Mouse (Mus musculus) ES-Bruce4 (cell line): ENCODE measurements at regions not wholly inside any gene's neighbourhood (a gene's known extent, or its start where the extent isn't known, plus 50 kb on each side); places are given as distances from the start of the nearest gene placed in this dataset.

ENCODE experiments used
- H3K27ac ChIP-seq: 2 replicates; pipeline ENCODE4 v1.5.1; 2012; ENCODE audit warnings: low read length, inconsistent platforms; ENCODE audit not compliant: insufficient read depth
- H3K27me3 ChIP-seq: 2 replicates; pipeline ENCODE4 v1.6.1; 2012; ENCODE audit warnings: mild to moderate bottlenecking, low read length, inconsistent platforms; ENCODE audit not compliant: control insufficient read depth, poor library complexity, insufficient read depth, severe bottlenecking
- H3K36me3 ChIP-seq: 2 replicates; pipeline ENCODE4 v1.6.1; 2012; ENCODE audit warnings: inconsistent platforms, mild to moderate bottlenecking, low read length, moderate library complexity; ENCODE audit not compliant: control insufficient read depth, poor library complexity, insufficient read depth, severe bottlenecking
- H3K4me1 ChIP-seq: one replicate; pipeline ENCODE4 v1.8.1; 2011; ENCODE audit warnings: low read length; ENCODE audit not compliant: control insufficient read depth, insufficient read depth
- H3K4me3 ChIP-seq: 2 replicates; pipeline ENCODE4 v1.5.1; 2011; ENCODE audit warnings: low read depth, mild to moderate bottlenecking, low read length
- H3K9ac ChIP-seq: 2 replicates; pipeline ENCODE4 v1.6.1; 2012; ENCODE audit warnings: low read depth, mild to moderate bottlenecking, inconsistent platforms; ENCODE audit not compliant: poor library complexity, severe bottlenecking
- H3K9me3 ChIP-seq: replicated peaks from 2 replicates; pipeline ENCODE4 v1.6.1; 2012; ENCODE audit warnings: mild to moderate bottlenecking, low read length, inconsistent platforms; ENCODE audit not compliant: control insufficient read depth, poor library complexity, insufficient read depth, severe bottlenecking
- CTCF ChIP-seq: IDR thresholded peaks from one replicate; pipeline ENCODE4 v1.8.1; 2011; ENCODE audit warnings: low read depth, low read length
- EP300 ChIP-seq: IDR thresholded peaks from 2 replicates; pipeline ENCODE4 v1.6.1; 2011; ENCODE audit warnings: low read depth, low read length; ENCODE audit not compliant: insufficient read depth
- POLR2A ChIP-seq: IDR thresholded peaks from one replicate; pipeline ENCODE4 v1.8.1; 2011; ENCODE audit warnings: low read length; ENCODE audit not compliant: insufficient read depth

GRCm38 (mm10) chr1:120925271-120925670 is 323.1 kb downstream of the En1 start:
- Histone ChIP-seq H3K27me3 (no peaks in the 10 kb centered on the region), H3K36me3 (no peaks in the 10 kb centered on the region), H3K4me1 (no peaks in the 10 kb centered on the region), H3K9ac (no peak overlapping the region), H3K9me3 (no peaks in the 10 kb centered on the region), H3K4me3 (no peak overlapping the region), H3K27ac (no peak overlapping the region)
- TF ChIP-seq CTCF = no peak
- TF ChIP-seq POLR2A = no peak
- no peak for TF ChIP-seq EP300

GRCm38 (mm10) chr1:120930141-120930540 is 327.9 kb downstream of the En1 start:
- H3K9ac ChIP-seq = no peak overlapping the region
- no peaks in the 10 kb centered on the region for H3K4me1 ChIP-seq
- no peak overlapping the region for H3K27ac ChIP-seq
- H3K9me3 ChIP-seq = no peaks in the 10 kb centered on the region
- H3K36me3 ChIP-seq = no peaks in the 10 kb centered on the region
- TF ChIP-seq EP300 (no peak), POLR2A (no peak), CTCF (no peak)
- no peaks in the 10 kb centered on the region for H3K27me3 ChIP-seq
- H3K4me3 ChIP-seq = no peak overlapping the region

GRCm38 (mm10) chr1:120935321-120935720 is 333.1 kb downstream of the En1 start:
- no peak for TF ChIP-seq EP300
- no peak for TF ChIP-seq CTCF
- TF ChIP-seq POLR2A = no peak
- Histone ChIP-seq H3K36me3 (no peaks in the 10 kb centered on the region), H3K9ac (no peak overlapping the region), H3K4me3 (no peak overlapping the region), H3K4me1 (no peaks in the 10 kb centered on the region), H3K27ac (no peak overlapping the region), H3K9me3 (no peaks in the 10 kb centered on the region), H3K27me3 (no peaks in the 10 kb centered on the region)

- Histone ChIP-seq H3K36me3 (no peaks in the 10 kb centered on the region), H3K4me1 (no peaks in the 10 kb centered on the region), H3K27ac (no peak overlapping the region), H3K4me3 (no peak overlapping the region), H3K9me3 (no peaks in the 10 kb centered on the region), H3K27me3 (no peaks in the 10 kb centered on the region), H3K9ac (no peak overlapping the region)
- no peak for TF ChIP-seq CTCF
- no peak for TF ChIP-seq POLR2A
- TF ChIP-seq EP300 = no peak
Observed at GRCm38 (mm10) chr1:120943711-120944110, 341.5 kb downstream of the En1 start.

GRCm38 (mm10) chr1:120946349-120946748 is 344.1 kb downstream of the En1 start:
- no peak overlapping the region for H3K27ac ChIP-seq
- no peak for TF ChIP-seq EP300
- TF ChIP-seq CTCF = no peak
- no peak for TF ChIP-seq POLR2A
- no peaks in the 10 kb centered on the region for H3K9me3 ChIP-seq
- no peaks in the 10 kb centered on the region for H3K36me3 ChIP-seq
- H3K4me1 ChIP-seq = no peaks in the 10 kb centered on the region
- no peak overlapping the region for H3K4me3 ChIP-seq
- H3K9ac ChIP-seq = no peak overlapping the region
- H3K27me3 ChIP-seq = no peaks in the 10 kb centered on the region

- Histone ChIP-seq H3K27me3 (no peaks in the 10 kb centered on the region), H3K4me1 (no peaks in the 10 kb centered on the region), H3K9me3 (no peaks in the 10 kb centered on the region), H3K4me3 (no peak overlapping the region), H3K9ac (no peak overlapping the region), H3K27ac (no peak overlapping the region), H3K36me3 (no peaks in the 10 kb centered on the region)
- no peak for TF ChIP-seq CTCF
- TF ChIP-seq POLR2A = no peak
- no peak for TF ChIP-seq EP300
Observed at GRCm38 (mm10) chr1:120961235-120961634, 359.0 kb downstream of the En1 start.
